Mouse (Mus musculus): Measurements from ENCODE around the gene Ankrd66.

Ankrd66 gene

DNA sequence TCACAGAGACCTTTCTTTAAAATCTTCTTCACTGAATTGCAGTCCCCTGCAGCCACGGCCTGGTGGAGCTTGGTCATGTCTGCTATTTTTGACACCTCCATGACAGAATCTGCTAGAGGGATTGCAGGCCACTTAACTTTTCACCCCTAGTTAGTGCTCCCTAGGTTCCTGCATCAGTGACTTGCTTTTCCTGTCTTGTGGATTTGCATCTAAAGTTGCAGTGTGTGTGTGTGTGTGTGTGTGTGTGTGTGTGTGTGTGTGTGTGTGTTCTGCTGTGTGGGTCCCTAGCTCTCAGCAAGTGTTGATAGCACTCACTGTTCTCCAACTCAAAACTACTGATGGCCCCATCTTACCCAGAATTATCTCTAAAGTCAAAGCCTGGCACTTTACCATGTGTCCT lies at the start of gene Ankrd66:
Gene Ankrd66, minus strand, starts transcription at position 101 of the 400 bp plus-strand sequence.
- DNase-seq (ENCODE audit: low spot score), result no peak

DNA sequence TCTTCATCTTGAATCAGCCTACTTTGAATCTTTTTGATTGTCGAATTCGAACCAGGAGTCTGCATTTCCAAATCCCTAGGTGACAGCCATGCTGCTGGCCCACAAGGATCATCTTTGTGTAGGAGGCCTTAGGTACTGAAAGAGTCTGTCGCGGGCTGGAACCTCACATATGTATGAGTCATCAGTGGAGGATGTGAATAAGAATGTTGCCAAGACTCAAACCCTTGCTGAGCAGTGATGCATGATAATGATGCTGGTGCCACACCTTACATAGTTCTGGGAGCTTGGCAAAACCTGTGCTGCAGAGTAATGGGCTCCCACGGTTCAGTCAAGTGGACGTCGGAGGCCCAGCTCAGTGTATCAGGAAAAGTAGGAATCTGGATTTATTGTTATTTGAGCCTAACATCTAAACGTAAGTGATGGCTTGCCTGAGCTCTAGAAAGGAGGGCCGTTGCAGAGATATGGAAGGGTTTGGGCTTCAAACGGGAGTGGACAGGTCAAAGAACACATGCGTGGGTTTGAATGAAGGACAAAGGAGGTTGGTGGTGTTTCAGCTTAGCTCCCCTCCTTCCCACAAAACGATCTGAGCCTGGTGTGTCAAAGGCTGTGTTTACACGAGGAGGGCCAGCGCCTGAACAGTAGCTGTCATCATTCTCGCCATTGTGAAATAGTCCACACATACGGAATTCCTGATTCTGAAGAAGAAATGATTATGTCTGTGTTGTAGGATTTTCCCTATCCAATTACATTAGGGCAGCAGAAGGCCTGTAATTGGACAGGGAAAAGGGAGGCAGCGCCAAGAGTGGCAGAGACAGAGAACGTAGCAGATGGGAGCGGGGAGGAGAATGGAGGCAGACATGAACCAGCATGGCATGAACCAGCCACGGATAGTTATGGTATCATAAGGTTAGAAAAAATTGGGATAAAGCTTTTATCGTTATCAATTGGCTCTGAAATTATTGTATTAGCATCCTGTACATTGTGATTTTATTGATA lies 49.2 kb upstream of the Ankrd66 start:
- DNase-seq (ENCODE audit: low spot score), result no peak

DNA sequence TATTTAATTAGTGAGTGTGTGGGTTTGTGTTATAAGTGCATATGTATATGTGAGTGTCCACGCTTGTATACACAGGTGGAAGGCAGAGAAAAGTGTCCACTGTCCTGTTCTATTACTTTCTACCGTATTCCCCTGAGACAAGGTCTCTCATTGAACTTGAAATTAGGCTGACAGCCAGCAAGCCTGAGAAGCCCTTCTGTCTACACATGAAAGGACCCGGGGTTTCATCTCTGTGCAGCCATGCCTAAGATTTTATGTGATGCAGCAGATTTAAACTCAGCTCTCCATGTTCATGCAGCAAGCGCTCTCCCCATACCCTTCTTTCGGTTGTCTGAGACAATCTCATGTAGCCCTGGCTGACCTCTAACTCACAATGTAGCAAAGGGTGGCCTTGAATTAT lies 47.1 kb upstream of the Ankrd66 start:
- no peak for DNase-seq (ENCODE audit: low spot score)

DNA sequence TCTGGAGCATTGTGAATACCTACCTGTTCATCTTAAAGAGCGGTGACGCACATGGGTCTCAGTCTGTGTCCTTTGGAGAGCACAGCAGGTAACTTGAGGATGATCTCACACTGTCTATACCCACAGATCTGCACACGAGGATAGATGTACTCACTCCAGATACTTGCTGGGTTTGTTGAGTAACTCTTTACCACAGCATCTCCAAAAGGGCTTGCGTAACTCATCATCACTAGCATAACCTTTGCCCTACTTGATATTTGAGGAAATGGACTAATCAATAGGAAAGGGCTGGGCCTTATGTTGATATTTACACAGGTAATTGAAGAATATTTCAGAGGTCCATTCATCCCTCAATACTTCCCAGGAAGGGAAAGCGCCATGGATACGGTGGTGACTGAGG lies 46.3 kb upstream of the Ankrd66 start:
- DNase-seq (ENCODE audit: low spot score), result no peak

DNA sequence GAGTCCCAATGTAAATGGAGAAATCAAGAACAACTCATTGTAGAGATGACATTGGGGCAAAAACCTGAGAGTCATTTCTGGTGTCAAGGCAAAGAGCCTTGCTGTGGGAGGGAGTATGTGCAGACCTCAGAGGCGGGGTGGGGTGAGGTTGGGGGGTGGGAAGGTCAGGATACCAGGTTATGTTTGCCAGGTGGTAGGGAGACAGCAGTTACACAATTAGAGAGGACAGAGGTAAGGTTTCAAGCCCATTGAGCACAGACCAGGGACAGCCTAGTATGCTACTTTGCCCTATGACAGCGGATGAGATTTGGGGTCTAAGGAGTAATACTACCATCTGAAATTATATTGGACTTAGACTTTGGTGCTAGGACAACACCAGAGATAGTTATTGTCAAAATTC lies 43.8 kb upstream of the Ankrd66 start:
- no peak for DNase-seq (ENCODE audit: low spot score)

DNA sequence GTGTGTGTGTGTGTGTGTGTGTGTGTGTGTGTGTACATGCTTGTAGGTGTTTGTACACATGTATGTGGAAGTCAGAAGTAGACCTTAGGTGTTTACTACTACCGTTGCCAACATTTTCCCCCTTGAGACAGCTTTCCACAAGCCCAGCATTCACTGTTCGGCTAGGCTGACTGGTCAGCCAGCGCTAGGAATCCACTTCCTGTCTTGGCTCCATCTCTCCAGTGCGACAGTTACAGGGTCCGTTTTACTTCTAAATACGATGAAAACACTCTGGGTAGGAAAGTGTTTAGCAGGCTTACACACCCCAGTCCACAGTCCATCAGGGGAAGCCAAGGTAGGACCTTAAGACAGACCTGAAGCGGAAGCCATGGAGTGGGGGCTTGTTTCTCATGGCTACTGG lies 41.3 kb upstream of the Ankrd66 start:
- no peak for DNase-seq (ENCODE audit: low spot score)

DNA sequence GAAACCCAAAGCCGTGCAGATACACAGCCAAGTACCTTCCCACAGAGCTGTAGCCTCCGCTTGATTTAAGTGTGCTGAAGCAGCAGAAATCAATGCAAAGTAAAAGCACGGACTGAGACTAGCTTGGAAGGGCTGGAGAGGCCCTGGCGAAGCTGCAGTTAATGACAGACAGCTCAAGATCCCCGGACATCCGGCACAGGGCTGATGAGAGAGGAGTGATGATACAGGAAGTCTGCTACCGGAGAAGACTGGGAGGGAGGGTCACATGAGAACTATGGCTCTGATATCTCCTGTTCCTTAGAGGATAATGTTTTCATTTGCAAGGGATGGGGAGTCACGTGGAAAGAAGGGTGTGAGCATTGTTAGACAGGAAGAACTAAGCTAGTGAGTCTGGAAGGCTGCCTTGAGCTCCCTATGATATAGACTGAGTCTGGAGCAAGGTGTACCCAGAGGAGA lies 37.6 kb upstream of the Ankrd66 start:
- DNase-seq (ENCODE audit: low spot score), result no peak

DNA sequence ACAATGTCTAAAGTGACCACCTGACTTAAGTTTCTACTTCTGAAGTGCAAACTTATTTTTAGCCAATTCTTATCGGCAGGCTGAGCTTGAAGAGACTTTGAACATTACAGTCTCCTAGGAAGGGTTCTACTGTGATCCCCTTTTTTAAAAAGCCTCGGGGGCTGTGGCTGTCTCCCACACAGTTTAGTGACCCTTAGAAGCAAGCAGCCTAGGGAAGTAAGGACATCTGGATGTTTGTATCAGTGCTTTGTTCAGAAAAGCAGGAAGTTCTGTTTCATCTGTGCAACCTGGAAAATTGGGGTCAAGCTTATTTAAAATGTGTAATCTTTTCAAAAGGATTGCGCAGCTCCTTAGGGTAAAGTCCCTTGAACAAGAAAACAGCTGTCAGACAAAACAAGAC lies 37.0 kb upstream of the Ankrd66 start:
- no peak for DNase-seq (ENCODE audit: low spot score)

DNA sequence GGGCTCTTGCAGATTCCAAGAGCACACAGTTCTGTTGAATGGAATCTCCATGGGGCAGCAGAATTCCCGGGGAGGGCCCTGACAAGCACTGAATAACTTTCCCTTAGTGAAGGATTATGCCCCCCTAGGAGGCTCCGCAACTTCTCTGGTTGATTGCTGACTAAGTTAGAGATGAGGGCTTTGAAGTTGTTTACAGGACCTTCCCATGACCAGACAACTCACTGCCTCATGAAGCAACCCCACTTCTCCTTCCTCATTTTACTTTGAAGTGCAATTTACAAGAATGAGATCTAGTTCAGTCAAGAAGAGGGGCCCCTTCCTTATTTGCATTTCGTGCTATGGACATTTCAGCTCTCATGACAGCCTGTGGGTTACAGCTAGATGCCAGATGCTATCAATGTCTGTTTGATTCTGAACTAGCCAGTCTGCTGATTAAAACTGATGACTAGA lies 30.2 kb upstream of the Ankrd66 start:
- no peak for DNase-seq (ENCODE audit: low spot score)

DNA sequence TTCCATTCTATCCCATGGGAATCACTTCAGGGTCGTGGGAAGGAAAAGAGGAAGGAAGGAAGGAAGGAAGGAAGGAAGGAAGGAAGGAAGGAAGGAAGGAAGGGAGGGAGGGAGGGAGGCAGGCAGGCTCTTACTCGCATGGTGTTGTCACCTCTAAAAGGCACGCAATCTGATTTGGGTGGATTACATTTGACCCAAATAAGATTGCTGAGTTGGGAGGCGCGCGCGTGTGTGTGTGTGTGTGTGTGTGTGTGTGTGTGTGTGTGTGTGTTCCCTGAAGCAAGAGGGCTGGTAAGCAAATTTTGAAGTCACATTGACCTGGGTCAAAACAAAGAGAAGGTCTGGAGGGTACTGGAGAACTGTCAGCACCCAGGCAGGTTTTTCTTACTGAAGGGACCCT lies 25.8 kb upstream of the Ankrd66 start:
- DNase-seq (ENCODE audit: low spot score), result no peak

DNA sequence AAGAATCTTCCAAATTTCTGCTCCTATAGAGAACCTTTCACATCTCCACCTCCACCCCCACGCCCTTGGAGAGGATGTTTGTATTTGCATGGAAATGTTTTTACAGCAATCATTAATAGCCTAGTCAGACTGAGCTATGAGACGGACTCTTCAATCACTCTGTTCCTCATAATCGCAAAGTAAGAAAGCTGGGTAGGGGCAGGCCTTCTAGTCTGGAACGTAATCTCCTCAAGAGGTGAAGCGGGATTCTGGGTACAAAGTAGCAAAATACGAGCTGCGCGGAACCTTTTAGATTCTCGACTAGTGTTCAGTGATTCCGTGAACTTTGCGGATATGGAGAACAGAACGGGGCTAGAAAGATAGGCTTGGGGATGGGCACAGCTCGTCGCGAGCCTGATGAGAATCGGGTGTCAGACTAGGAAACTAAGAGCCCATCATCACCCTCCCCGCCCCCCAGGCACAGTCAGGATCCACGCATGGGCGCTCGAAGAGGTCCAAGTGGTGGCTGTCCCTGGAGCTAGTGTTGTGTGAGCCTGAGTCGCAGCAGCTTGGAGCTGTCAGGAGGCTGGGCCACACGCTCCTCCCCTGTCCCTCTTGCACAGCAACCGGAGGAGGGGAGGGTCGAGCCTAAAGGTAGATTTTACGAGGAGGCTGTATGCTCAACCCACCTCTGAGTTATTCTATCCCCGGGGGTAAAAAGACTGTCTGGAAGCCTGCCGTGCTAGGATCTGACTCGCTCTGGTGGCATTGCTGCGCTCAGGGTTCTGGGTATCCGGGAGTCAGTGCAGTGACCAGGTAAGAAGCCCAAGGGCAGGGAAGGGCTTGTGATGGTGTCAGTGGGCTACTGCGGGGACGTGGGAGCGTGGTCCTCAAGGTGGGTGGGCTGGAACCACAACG lies 24.8 kb upstream of the Ankrd66 start, which contains the start of gene Pla2g7:
Gene Pla2g7, plus strand, starts transcription at position 107 of the 897 bp plus-strand sequence.
- no peak for DNase-seq (ENCODE audit: low spot score)

DNA sequence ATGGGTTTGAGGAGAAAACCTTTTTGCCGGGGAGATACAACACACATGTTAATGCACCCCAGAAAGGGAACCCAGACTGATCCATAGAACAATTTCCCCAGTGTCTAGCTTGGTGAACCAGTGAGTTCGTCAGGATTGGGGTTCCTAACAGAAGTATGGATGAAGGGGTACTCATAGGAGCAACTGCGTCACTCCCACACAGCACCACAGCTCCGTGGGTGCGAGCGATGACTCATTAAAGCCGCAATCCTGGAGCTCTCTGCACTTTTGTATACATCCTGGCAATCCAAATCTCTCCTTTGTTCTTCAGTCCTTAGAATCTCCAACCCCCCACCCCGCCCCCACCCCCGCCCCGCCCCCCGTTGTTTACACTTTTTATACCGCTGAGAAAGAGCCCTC lies 24.2 kb upstream of the Ankrd66 start:
- no peak for DNase-seq (ENCODE audit: low spot score)

DNA sequence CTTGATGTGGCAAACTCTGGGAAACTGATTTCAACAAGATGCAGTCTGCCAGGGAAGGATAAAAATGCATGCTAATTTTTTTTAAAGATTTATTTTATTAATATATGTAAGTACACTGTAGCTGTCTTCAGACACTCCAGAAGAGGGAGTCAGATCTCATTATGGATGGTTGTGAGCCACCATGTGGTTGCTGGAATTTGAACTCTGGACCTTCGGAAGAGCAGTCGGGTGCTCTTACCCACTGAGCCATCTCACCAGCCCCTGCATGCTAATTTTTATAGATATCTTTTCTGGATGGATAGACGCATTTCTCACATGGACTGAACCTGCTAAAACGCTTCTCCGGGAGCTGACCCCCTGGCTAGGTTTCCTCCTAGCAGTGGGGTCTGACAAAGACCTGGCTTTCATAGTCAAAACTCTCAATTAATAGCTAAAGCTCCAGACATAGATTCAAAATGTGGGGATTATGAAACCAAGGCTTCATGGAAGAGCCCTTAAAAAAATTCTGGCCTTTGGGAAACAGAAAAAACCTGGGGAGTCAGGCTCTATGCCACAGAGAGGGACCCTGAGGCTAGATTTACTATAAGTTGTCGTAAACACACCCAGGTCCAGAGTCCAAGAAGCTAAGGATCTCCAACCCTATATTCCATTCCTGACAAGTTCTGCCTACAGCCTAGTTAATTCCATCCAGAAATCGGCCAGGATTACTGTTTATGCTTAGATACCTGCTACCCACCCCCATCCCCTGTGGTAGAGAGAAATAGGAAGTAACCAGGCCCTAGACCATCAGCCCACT lies 20.0 kb upstream of the Ankrd66 start:
- no peak for DNase-seq (ENCODE audit: low spot score)

DNA sequence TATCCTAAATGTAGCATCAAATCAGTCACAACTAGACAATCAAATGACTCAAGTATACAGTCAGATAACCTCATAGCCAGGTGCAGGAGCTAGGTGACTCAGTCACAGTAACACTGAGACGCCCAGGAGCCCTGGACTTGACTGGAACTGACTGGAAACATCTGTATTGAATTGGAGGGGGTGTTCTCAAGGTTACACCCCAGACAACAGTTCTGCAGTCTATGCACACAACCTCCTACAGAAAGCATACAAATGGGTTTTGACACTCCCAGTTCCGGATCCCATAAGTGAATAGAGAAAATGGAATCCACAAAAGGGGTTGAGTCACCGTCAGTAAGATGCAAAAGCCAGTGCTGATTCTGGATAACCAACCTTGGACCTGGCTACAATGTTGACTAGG lies 15.2 kb upstream of the Ankrd66 start:
- no peak for DNase-seq (ENCODE audit: low spot score)

DNA sequence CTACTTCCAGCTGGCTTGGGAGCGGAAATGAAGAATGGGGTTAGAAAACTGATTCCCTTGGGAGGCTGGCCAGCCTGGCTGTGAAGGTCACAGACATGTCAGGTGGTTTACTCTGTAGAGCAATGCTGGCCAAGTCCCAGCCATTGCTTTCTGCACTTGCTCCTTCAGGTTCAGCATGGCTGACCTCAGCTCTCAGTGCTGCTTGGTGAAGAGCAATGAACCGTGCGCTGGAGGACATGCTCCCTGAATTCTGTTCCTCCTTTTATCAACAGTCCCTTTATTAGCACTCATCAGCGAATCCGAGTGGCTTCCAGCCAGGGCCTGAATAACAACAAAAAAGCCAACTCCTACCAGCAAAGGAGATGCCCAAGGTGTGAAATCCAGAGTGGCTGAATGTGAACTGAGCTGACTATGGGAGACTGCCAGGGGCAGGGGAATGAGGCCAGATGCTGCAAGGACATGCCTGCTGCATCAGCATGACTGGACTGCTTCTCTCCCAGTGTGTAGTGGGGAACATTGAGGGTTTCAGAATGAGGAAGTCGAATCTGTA lies 14.2 kb upstream of the Ankrd66 start:
- no peak for DNase-seq (ENCODE audit: low spot score)

DNA sequence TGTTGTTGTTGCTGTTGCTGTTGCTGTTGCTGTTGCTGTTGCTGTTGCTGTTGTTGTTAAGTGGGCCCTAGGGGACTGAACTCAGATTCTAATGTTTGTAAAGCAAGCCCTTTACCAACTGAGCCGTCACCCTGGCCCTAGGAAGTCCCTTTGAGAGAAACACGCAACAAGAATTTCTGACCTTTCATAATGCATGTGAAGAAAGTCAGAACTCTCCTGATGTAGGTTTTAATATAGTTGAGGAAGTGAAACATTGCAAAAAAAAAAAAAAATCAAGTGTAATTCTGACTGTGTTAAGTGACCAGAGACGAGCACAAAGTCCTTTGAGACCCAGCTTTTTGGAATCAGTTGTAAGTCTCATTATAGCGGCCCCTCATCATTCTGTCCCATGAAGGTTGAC lies 13.7 kb upstream of the Ankrd66 start:
- no peak for DNase-seq (ENCODE audit: low spot score)

DNA sequence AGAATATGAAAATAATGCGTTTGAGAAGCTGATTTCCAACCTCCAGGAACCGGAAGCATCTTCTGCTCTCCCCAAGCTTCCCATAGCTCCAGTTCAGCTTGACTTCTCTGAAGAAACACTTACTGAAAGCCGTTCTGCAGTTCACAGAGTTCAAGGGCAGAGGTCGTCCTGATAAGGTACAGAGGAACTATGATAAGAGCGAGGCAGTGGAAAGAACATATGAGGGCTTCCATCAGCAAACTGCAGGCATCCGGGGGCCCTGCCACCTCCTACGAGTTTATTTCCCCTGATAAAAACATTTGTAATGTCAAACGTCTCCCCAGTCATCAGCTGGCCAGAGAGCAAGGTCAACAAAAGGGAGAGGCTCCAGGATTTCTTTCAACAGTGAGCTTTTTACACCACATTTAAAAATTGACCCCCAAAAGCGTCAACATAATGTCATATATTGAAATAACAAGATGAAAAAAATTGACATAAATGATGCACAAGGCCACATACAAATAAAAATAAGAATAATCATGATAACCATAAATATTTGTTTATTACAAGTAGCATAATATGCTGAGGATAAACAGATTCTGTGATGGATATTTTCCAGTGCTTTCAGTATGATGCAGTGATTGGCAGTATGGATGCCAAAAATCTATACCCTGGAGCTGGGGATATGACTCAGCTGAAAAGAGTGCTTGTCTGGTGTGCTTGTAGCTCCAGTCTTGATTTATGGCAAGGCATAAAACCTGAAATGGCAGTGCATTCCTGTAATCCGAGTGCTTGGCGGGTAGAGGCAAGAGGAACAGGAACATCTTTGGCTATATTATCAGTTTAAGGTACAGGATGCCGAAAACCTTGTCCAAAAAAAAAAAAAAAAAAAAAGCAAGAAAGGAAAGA lies 11.3 kb upstream of the Ankrd66 start:
- no peak for DNase-seq (ENCODE audit: low spot score)

DNA sequence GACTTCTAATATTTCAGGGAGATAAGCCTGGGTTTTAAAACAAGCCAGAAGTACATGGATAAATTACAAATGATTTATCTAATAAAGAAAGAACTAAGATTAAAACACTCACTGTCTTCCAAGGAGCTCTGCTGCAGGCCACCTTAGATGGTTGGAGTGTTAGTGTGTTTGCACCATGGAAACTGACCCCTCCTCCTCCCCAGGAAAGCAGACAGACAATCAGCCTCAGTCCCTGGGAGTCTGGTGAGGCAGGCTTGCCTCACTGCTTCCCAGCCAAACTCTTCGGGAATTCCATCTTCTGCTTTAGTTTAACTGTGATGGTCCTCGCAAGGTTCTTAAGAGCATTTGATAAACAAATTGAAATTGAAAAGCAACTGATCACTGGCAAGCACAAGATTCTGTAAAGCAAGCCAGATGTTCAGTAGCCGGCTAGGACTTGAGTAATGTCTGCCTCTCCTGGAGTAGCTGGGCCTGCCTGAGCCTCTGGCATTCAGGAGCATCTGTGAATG lies 7.7 kb upstream of the Ankrd66 start:
- DNase-seq (ENCODE audit: low spot score), result no peak

DNA sequence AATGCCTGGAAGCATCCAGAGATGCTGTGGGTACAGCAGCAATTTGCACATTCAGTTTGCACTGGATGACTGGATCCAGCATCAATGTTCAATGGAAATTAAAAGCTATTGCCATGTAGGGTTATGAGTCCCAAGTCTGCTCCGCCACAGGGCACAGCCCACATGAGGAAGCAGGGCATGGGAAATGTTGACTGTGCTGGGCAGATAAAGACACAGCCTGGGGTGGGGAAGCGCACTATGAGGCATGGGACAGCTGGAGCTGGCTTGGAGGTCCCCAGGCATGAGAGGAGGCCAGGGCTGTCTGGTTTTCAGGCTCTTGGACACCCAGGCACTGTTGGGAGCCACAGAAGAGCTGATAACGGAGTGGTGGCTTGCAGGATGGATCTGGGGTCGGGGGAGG lies 601 bp upstream of the Ankrd66 start:
- no peak for DNase-seq (ENCODE audit: low spot score)

DNA sequence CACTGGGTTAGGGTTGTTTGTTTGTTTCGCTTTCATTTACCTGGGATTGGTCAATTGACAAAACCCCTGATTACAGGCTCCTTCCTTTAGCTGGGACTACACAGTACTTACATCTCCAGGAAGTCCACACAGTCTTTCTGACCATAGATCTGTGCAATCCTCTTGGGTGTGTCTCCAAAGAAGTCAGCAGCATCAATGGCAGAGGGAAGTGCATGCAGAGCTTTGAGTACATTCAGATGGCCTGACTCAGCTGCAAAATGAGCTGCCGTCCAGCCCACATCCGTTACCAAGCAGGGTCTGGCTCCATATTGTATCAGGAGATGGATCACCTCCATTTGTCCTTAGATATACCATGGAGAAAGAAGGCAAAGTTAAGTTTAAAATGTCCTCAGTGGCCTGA lies 4.7 kb downstream of the Ankrd66 start:
- DNase-seq (ENCODE audit: low spot score), result no peak
